Mouse (Mus musculus) E14TG2a.4 (cell line): Measurements from ENCODE around the gene Ermp1.

ENCODE experiments used
- H3K27me3 ChIP-seq: 2 replicates; pipeline ENCODE4 v1.6.1; 2014; ENCODE audit warnings: low read length, control low read depth; ENCODE audit not compliant: insufficient read depth
- H3K36me3 ChIP-seq: 2 replicates; pipeline ENCODE4 v1.6.1; 2014; ENCODE audit warnings: low read length, control low read depth; ENCODE audit not compliant: insufficient read depth
- H3K4me1 ChIP-seq: replicated peaks from 2 replicates; pipeline ENCODE4 v1.6.1; 2014; ENCODE audit warnings: low read depth, low read length, control low read depth
- H3K4me3 ChIP-seq: replicated peaks from 2 replicates; pipeline ENCODE4 v1.5.1; 2014; ENCODE audit warnings: mild to moderate bottlenecking, low read length
- H3K9me3 ChIP-seq: 2 replicates; pipeline ENCODE4 v1.6.1; 2014; ENCODE audit warnings: low read length, control low read depth
- CTCF ChIP-seq: conservative IDR thresholded peaks from 2 replicates; pipeline ENCODE4 v1.5.1; 2014; ENCODE audit warnings: low read length
- NANOG ChIP-seq: IDR thresholded peaks from 2 replicates; pipeline ENCODE4 v1.6.1; 2014; ENCODE audit warnings: borderline replicate concordance, low read length, mixed read lengths
- POU5F1 ChIP-seq: IDR thresholded peaks from 2 replicates; pipeline ENCODE4 v1.6.1; 2014; ENCODE audit warnings: low read length, borderline replicate concordance

Gene Ermp1

GRCm38 (mm10) chr19:29563258-29563779, 84.9 kb downstream of the Ermp1 start:
- peaks cover 8% of the 10 kb centered on the region for H3K36me3 ChIP-seq
- no peak overlapping the region for H3K4me3 ChIP-seq
- H3K4me1 ChIP-seq = no peaks in the 10 kb centered on the region
- no peaks in the 10 kb centered on the region for H3K27me3 ChIP-seq
- no peaks in the 10 kb centered on the region for H3K9me3 ChIP-seq
- TF ChIP-seq POU5F1 = no peak
- TF ChIP-seq CTCF = peak; percentile 89

- TF ChIP-seq POU5F1 (no peak), CTCF (no peak), NANOG (no peak)
- Histone ChIP-seq H3K27me3 (no peaks in the 10 kb centered on the region), H3K4me3 (no peak overlapping the region), H3K36me3 (peaks cover 8% of the 10 kb centered on the region), H3K9me3 (no peaks in the 10 kb centered on the region), H3K4me1 (no peaks in the 10 kb centered on the region)
Observed at GRCm38 (mm10) chr19:29562603-29563002, 85.6 kb downstream of the Ermp1 start.

GRCm38 (mm10) chr19:29562166-29562565, 86.0 kb downstream of the Ermp1 start:
- TF ChIP-seq CTCF (no peak), NANOG (no peak), POU5F1 (no peak)
- no peaks in the 10 kb centered on the region for H3K9me3 ChIP-seq
- H3K4me3 ChIP-seq = no peak overlapping the region

More at GRCm38 (mm10) chr19:29562166-29562565, 86.0 kb downstream of the Ermp1 start:
- Histone ChIP-seq H3K4me1 (no peaks in the 10 kb centered on the region), H3K27me3 (no peaks in the 10 kb centered on the region), H3K36me3 (peaks cover 5% of the 10 kb centered on the region)
